Mouse (Mus musculus): ENCODE results near the gene Olfr1392. TPM values are rescaled to one million over a fixed set of nuclear protein-coding genes. Genes with fewer than 3 reads are reported as not detected.

Gene Olfr1392
- polyA plus RNA-seq, 1 experiment from 2014 or later, result not detected

DNA sequence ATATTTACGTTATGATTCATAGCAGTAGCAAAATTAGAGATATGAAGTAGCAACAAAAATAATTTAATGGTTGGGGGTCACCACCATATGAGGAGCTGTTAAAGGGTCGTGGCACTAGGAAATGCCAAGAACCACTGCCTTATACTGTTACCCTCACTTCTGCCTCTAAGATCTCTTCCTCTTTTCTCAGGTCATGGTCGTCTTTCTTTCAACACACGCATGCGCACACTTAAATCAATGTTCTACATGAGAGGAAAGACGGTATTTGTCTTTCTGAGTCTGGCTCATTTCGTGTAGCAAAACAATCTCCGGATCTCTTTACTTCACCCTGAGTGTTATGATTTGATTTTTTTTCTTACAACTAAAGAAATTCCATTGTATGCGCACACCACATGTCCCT is 15.3 kb upstream of the Olfr1392 start:
- Histone ChIP-seq H3K4me2 (replicated peaks; ENCODE audit: low read depth) (no peak overlapping the region), H3K4me3 (ENCODE audit: low read depth, low read length) (no peak overlapping the region), H3K27ac (replicated peaks) (no peak overlapping the region), H3K9ac (ENCODE audit: low read length) (no peak overlapping the region), H3K9me3 (ENCODE audit: control insufficient read depth, low read length) (no peaks in the 10 kb centered on the region), H3K36me3 (ENCODE audit: control insufficient read depth, insufficient read depth, low read length) (no peaks in the 10 kb centered on the region), H3K27me3 (ENCODE audit: control insufficient read depth, insufficient read depth, low read length) (no peaks in the 10 kb centered on the region), H3K4me1 (replicated peaks; ENCODE audit: control insufficient read depth, insufficient read depth) (no peaks in the 10 kb centered on the region)
- ATAC-seq (ENCODE audit: low FRiP score, low TSS enrichment) (no peak), DNase-seq (ENCODE audit: low spot score) (no peak)
- TF ChIP-seq EP300 (optimal IDR thresholded peaks at IDR 0.05) (no peak), CTCF (IDR thresholded peaks at IDR 0.05; ENCODE audit: low read depth) (no peak)
- 91% methylated on average over 9 of the region's 9 CpGs for WGBS

DNA sequence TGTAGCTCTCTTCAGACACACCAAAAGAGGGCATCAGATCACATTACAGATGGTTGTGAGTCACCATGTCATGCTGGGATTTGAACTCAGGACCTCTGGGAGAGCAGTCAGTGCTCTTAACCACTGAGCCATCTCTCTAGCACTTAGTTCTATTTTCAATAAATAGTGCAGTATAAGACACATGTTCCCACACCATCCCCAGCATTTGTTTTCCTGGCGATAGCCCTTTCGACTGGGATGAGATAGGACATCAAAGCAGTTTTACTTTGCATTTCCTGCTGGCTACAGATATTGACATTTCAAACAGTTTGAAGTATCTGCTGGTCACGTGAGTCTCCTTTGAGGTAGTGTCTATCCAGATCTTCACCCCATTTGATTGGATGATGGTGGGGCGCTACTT is 14.7 kb upstream of the Olfr1392 start:
- no peaks in the 10 kb centered on the region for H3K27me3 ChIP-seq (ENCODE audit: control insufficient read depth, insufficient read depth, low read length)
- H3K36me3 ChIP-seq (ENCODE audit: control insufficient read depth, insufficient read depth, low read length), result no peaks in the 10 kb centered on the region
- H3K4me2 ChIP-seq (replicated peaks; ENCODE audit: low read depth), result no peak overlapping the region
- H3K4me1 ChIP-seq (replicated peaks; ENCODE audit: control insufficient read depth, insufficient read depth), result no peaks in the 10 kb centered on the region
- H3K27ac ChIP-seq (replicated peaks), result no peak overlapping the region
- no peak overlapping the region for H3K9ac ChIP-seq (ENCODE audit: low read length)
- ATAC-seq (ENCODE audit: low FRiP score, low TSS enrichment), result no peak
- H3K9me3 ChIP-seq (ENCODE audit: control insufficient read depth, low read length), result no peaks in the 10 kb centered on the region
- WGBS, result 90% methylated on average over 4 of the region's 4 CpGs
- no peak overlapping the region for H3K4me3 ChIP-seq (ENCODE audit: low read depth, low read length)
- TF ChIP-seq CTCF (IDR thresholded peaks at IDR 0.05; ENCODE audit: low read depth), result no peak
- no peak for TF ChIP-seq EP300 (optimal IDR thresholded peaks at IDR 0.05)
- DNase-seq (ENCODE audit: low spot score), result no peak

GRCm38 (mm10) chr11:49271334-49271733 is 13.7 kb upstream of the Olfr1392 start:
- H3K36me3 ChIP-seq (ENCODE audit: control insufficient read depth, insufficient read depth, low read length), result no peaks in the 10 kb centered on the region
- H3K4me3 ChIP-seq (ENCODE audit: low read depth, low read length), result no peak overlapping the region
- H3K9me3 ChIP-seq (ENCODE audit: control insufficient read depth, low read length), result no peaks in the 10 kb centered on the region
- no peaks in the 10 kb centered on the region for H3K27me3 ChIP-seq (ENCODE audit: control insufficient read depth, insufficient read depth, low read length)
- no peaks in the 10 kb centered on the region for H3K4me1 ChIP-seq (replicated peaks; ENCODE audit: control insufficient read depth, insufficient read depth)
- no peak for TF ChIP-seq EP300 (optimal IDR thresholded peaks at IDR 0.05)
- TF ChIP-seq CTCF (IDR thresholded peaks at IDR 0.05; ENCODE audit: low read depth), result peak; percentile 88
- no peak overlapping the region for H3K9ac ChIP-seq (ENCODE audit: low read length)
- peak; percentile 21; the same call in 1 of the 2 replicates for ATAC-seq (ENCODE audit: low FRiP score, low TSS enrichment)
- no peak overlapping the region for H3K27ac ChIP-seq (replicated peaks)
- H3K4me2 ChIP-seq (replicated peaks; ENCODE audit: low read depth), result no peak overlapping the region
- WGBS, result 28% methylated on average over 7 of the region's 7 CpGs
- peak; percentile 33 for DNase-seq (ENCODE audit: low spot score)

GRCm38 (mm10) chr11:49273834-49274519 is 11.1 kb upstream of the Olfr1392 start:
- no peaks in the 10 kb centered on the region for H3K9me3 ChIP-seq (ENCODE audit: control insufficient read depth, low read length)
- DNase-seq (ENCODE audit: low spot score) (no peak), ATAC-seq (ENCODE audit: low FRiP score, low TSS enrichment) (no peak)
- 60% methylated on average over 11 of the region's 11 CpGs for WGBS
- H3K27ac ChIP-seq (replicated peaks), result no peak overlapping the region
- no peaks in the 10 kb centered on the region for H3K36me3 ChIP-seq (ENCODE audit: control insufficient read depth, insufficient read depth, low read length)
- no peak overlapping the region for H3K4me2 ChIP-seq (replicated peaks; ENCODE audit: low read depth)
- TF ChIP-seq CTCF (IDR thresholded peaks at IDR 0.05; ENCODE audit: low read depth), result no peak
- TF ChIP-seq EP300 (optimal IDR thresholded peaks at IDR 0.05), result no peak
- H3K4me3 ChIP-seq (ENCODE audit: low read depth, low read length), result no peak overlapping the region
- H3K4me1 ChIP-seq (replicated peaks; ENCODE audit: control insufficient read depth, insufficient read depth), result no peaks in the 10 kb centered on the region
- no peak overlapping the region for H3K9ac ChIP-seq (ENCODE audit: low read length)
- no peaks in the 10 kb centered on the region for H3K27me3 ChIP-seq (ENCODE audit: control insufficient read depth, insufficient read depth, low read length)

DNA sequence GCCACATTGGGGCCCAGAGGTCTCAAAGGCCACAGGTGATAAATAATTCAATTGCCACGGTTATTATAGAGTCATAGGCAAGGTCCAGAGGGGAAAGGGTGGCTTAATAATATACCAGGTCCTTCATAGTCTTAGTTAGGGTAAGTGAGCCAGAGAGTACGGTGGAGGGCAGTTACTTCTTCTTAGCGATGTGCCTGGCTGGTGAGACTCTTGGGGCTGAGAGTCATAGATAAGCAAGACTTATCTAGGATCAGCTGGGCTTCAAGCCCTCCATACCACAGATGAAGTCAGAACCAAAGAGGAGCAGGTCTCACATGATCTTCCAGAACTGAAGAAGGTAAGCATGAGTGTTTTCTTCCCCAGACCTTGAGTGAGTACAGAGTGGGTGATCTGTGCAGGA is 6.9 kb upstream of the Olfr1392 start, which contains the start of gene Olfr1393:
Olfr1393 (plus strand) TSS at position 83 of the 400 bp plus-strand sequence.
- H3K4me1 ChIP-seq (replicated peaks; ENCODE audit: control insufficient read depth, insufficient read depth), result no peaks in the 10 kb centered on the region
- H3K36me3 ChIP-seq (ENCODE audit: control insufficient read depth, insufficient read depth, low read length), result no peaks in the 10 kb centered on the region
- no peaks in the 10 kb centered on the region for H3K9me3 ChIP-seq (ENCODE audit: control insufficient read depth, low read length)
- ATAC-seq (ENCODE audit: low FRiP score, low TSS enrichment) (no peak), DNase-seq (ENCODE audit: low spot score) (no peak)
- 83% methylated on average over 3 of the region's 3 CpGs for WGBS
- no peak within 1 kb of the TSS for H3K4me2 ChIP-seq (replicated peaks; ENCODE audit: low read depth)
- no peak within 1 kb of the TSS for H3K9ac ChIP-seq (ENCODE audit: low read length)
- TF ChIP-seq CTCF (IDR thresholded peaks at IDR 0.05; ENCODE audit: low read depth) (no peak), EP300 (optimal IDR thresholded peaks at IDR 0.05) (no peak)
- H3K27ac ChIP-seq (replicated peaks), result no peak within 1 kb of the TSS
- no peaks in the 10 kb centered on the region for H3K27me3 ChIP-seq (ENCODE audit: control insufficient read depth, insufficient read depth, low read length)
- H3K4me3 ChIP-seq (ENCODE audit: low read depth, low read length), result no peak within 1 kb of the TSS

DNA sequence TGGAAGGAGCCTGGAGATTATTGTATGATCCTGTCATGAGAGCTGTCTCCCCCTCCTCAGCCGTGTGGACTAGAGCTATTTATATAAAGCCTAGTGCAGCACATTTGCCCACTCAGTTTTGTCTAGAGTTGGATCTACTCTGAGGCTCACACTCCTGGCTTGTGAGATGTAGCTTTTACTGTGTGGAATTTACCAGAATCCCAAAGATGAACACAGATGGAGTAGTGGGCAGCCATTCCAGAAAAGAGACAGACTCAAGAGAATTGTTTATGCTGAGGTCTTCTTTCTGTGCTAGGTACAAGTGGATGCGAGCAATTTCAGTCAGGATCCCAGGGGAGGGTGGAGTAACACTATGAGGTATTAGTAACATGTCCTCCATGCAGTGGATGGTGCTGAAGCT is 2.2 kb downstream of the Olfr1392 start:
- H3K27me3 ChIP-seq (ENCODE audit: control insufficient read depth, insufficient read depth, low read length), result no peaks in the 10 kb centered on the region
- H3K4me1 ChIP-seq (replicated peaks; ENCODE audit: control insufficient read depth, insufficient read depth), result no peaks in the 10 kb centered on the region
- no peaks in the 10 kb centered on the region for H3K9me3 ChIP-seq (ENCODE audit: control insufficient read depth, low read length)
- TF ChIP-seq CTCF (IDR thresholded peaks at IDR 0.05; ENCODE audit: low read depth) (no peak), EP300 (optimal IDR thresholded peaks at IDR 0.05) (no peak)
- no peak overlapping the region for H3K4me3 ChIP-seq (ENCODE audit: low read depth, low read length)
- no peak overlapping the region for H3K27ac ChIP-seq (replicated peaks)
- DNase-seq (ENCODE audit: low spot score) (no peak), ATAC-seq (ENCODE audit: low FRiP score, low TSS enrichment) (no peak)
- H3K9ac ChIP-seq (ENCODE audit: low read length), result no peak overlapping the region
- H3K4me2 ChIP-seq (replicated peaks; ENCODE audit: low read depth), result no peak overlapping the region
- H3K36me3 ChIP-seq (ENCODE audit: control insufficient read depth, insufficient read depth, low read length), result no peaks in the 10 kb centered on the region
- 59% methylated on average over 2 of the region's 2 CpGs for WGBS

All from stomach, postnatal 0 days (tissue).